Comparison of ENCODE assay signal across 13 mouse cellular contexts in genomic region chr17:46444839-46445579, GRCm38 (mm10). TPM values are rescaled to one million over a fixed set of nuclear protein-coding genes. Genes with fewer than 3 reads are reported as not detected.
DNase-seq lines count a peak whose midpoint lies in the region; ATAC-seq and TF ChIP-seq lines count a peak whose summit lies in the region.
"Had no signal": no experiment of that assay in that cellular context is flagged by ENCODE, and none has a peak within 500 bp of the region (broad histone marks: within the 10 kb centered on the region; RNA-seq: fewer than 3 reads in every experiment).

No protein-coding gene starts in this region.

- no peaks in the 10 kb centered on the region; the same call in 1 of the 2 replicates for H3K36me3 ChIP-seq in forebrain, embryonic 12.5 days (replicated peaks)
- peaks cover 23% of the 10 kb centered on the region for H3K36me3 ChIP-seq in forebrain, postnatal 0 days (ENCODE audit: insufficient read depth)
- H3K36me3 ChIP-seq in lung, embryonic 15.5 days: no peaks in the 10 kb centered on the region
- H3K36me3 ChIP-seq in limb, embryonic 12.5 days: no peaks in the 10 kb centered on the region
- H3K36me3 ChIP-seq in stomach, embryonic 16.5 days (ENCODE audit: control insufficient read depth, insufficient read depth, low read length): no peaks in the 10 kb centered on the region

- H3K9me3 ChIP-seq in forebrain, embryonic 12.5 days: no peaks in the 10 kb centered on the region
- H3K9me3 ChIP-seq in forebrain, postnatal 0 days (ENCODE audit: low read length): no peaks in the 10 kb centered on the region
- H3K9me3 ChIP-seq in lung, embryonic 15.5 days: no peaks in the 10 kb centered on the region
- H3K9me3 ChIP-seq in limb, embryonic 12.5 days: no peaks in the 10 kb centered on the region
- H3K9me3 ChIP-seq in stomach, embryonic 16.5 days (replicated peaks; ENCODE audit: control insufficient read depth, low read length): no peaks in the 10 kb centered on the region

- DNase-seq in forebrain, postnatal 0 days: no peak
- DNase-seq in lung, postnatal 14 days: no peak
- DNase-seq in T-cell, adult 2 months (ENCODE audit: low spot score): no peak
- no peak for DNase-seq in right cerebral cortex, postnatal 25 days
- DNase-seq: retina, postnatal 1 day; thymus, postnatal 36 days had no signal

- no peak for ATAC-seq in forebrain, embryonic 12.5 days (ENCODE audit: low FRiP score)
- no peak for ATAC-seq in forebrain, postnatal 0 days
- ATAC-seq in lung, embryonic 15.5 days (ENCODE audit: borderline replicate concordance, extremely low read depth, low FRiP score, low TSS enrichment): peak; percentile 41; the same call in 1 of the 2 replicates
- no peak for ATAC-seq in limb, embryonic 12.5 days (ENCODE audit: insufficient number of reproducible peaks, insufficient read depth, low FRiP score, low TSS enrichment, low read depth)
- ATAC-seq in stomach, embryonic 16.5 days (ENCODE audit: insufficient read depth, low FRiP score): peak; percentile 38; the same call in 1 of the 2 replicates
- ATAC-seq: inflammation-experienced regulatory T-cells, adult 6 months had no signal

- H3K9ac ChIP-seq in forebrain, embryonic 12.5 days: no peak overlapping the region
- H3K9ac ChIP-seq in forebrain, postnatal 0 days: no peak overlapping the region
- peak overlapping the region; percentile 45 for H3K9ac ChIP-seq in lung, embryonic 15.5 days
- H3K9ac ChIP-seq in limb, embryonic 12.5 days (replicated peaks): peak overlapping the region; percentile 42
- H3K9ac ChIP-seq in stomach, embryonic 16.5 days (ENCODE audit: low read length): peak overlapping the region; percentile 67

- no peak for TF ChIP-seq CTCF in forebrain, postnatal 0 days (IDR thresholded peaks at IDR 0.05; ENCODE audit: low read depth)

- peak overlapping the region; percentile 14 for H3K4me3 ChIP-seq in forebrain, embryonic 12.5 days (replicated peaks)
- H3K4me3 ChIP-seq in forebrain, postnatal 0 days (ENCODE audit: low read depth, low read length): no peak overlapping the region
- peak overlapping the region; percentile 39 for H3K4me3 ChIP-seq in lung, embryonic 15.5 days
- H3K4me3 ChIP-seq in limb, embryonic 12.5 days (replicated peaks): peak overlapping the region; percentile 40
- peak overlapping the region; percentile 45 for H3K4me3 ChIP-seq in stomach, embryonic 16.5 days (replicated peaks; ENCODE audit: low read length)
- H3K4me3 ChIP-seq: erythroblast, embryonic 14.5 days had no signal

- H3K4me1 ChIP-seq in forebrain, embryonic 12.5 days: peaks cover 18% of the 10 kb centered on the region
- H3K4me1 ChIP-seq in forebrain, postnatal 0 days (ENCODE audit: insufficient read depth): no peaks in the 10 kb centered on the region
- peaks cover 14% of the 10 kb centered on the region; the same call in 1 of the 2 replicates for H3K4me1 ChIP-seq in lung, embryonic 15.5 days
- H3K4me1 ChIP-seq in limb, embryonic 12.5 days (replicated peaks): peaks cover 22% of the 10 kb centered on the region
- peaks cover 17% of the 10 kb centered on the region for H3K4me1 ChIP-seq in stomach, embryonic 16.5 days (ENCODE audit: control insufficient read depth, insufficient read depth, low read length)

- peak overlapping the region; percentile 40 for H3K4me2 ChIP-seq in forebrain, embryonic 12.5 days
- no peak overlapping the region for H3K4me2 ChIP-seq in forebrain, postnatal 0 days (ENCODE audit: low read depth)
- peak overlapping the region; percentile 86 for H3K4me2 ChIP-seq in lung, embryonic 15.5 days
- H3K4me2 ChIP-seq in limb, embryonic 12.5 days: peak overlapping the region; percentile 70
- peak overlapping the region; percentile 72 for H3K4me2 ChIP-seq in stomach, embryonic 16.5 days (ENCODE audit: low read depth, low read length)

- peaks cover 67% of the 10 kb centered on the region for H3K27me3 ChIP-seq in forebrain, embryonic 12.5 days
- no peaks in the 10 kb centered on the region for H3K27me3 ChIP-seq in forebrain, postnatal 0 days (ENCODE audit: insufficient read depth, low read length)
- peaks cover 60% of the 10 kb centered on the region for H3K27me3 ChIP-seq in lung, embryonic 15.5 days
- H3K27me3 ChIP-seq in limb, embryonic 12.5 days: peaks cover 74% of the 10 kb centered on the region
- peaks cover 27% of the 10 kb centered on the region for H3K27me3 ChIP-seq in stomach, embryonic 16.5 days (ENCODE audit: control insufficient read depth, insufficient read depth, low read length)

- H3K27ac ChIP-seq in forebrain, embryonic 12.5 days: no peak overlapping the region
- H3K27ac ChIP-seq in forebrain, postnatal 0 days (ENCODE audit: low read depth, low read length): no peak overlapping the region
- no peak overlapping the region for H3K27ac ChIP-seq in lung, embryonic 15.5 days
- no peak overlapping the region for H3K27ac ChIP-seq in limb, embryonic 12.5 days
- H3K27ac ChIP-seq in stomach, embryonic 16.5 days (ENCODE audit: low read length): no peak overlapping the region

- 4% methylated on average over 49 of the region's 50 CpGs for WGBS in forebrain, embryonic 12.5 days
- WGBS in forebrain, postnatal 0 days: 14% methylated on average over 50 of the region's 50 CpGs
- 2% methylated on average over 49 of the region's 50 CpGs for WGBS in lung, embryonic 15.5 days
- WGBS in limb, embryonic 12.5 days: 2% methylated on average over 50 of the region's 50 CpGs
- WGBS in stomach, embryonic 16.5 days: 3% methylated on average over 50 of the region's 50 CpGs

RNA-seq across cellular contexts. Expression of gene Slc22a7, which starts 6.8 kb away (rescaled TPM):
- polyA plus RNA-seq in forebrain, embryonic 12.5 days (2016; fragmentation: Nextera tagmentation; extraction: Ambion mirVana): 0.14 TPM in 1 of 2 replicates, not detected in the other
- total RNA-seq in forebrain, postnatal 0 days (2014; rRNA removed): 0.24 TPM in 1 of 2 replicates, not detected in the other
- polyA plus RNA-seq in forebrain, postnatal 0 days (2015; fragmentation: Nextera tagmentation; extraction: Ambion mirVana): 0.11 and 0.13 TPM in 2 replicates
- 0.29 TPM in 1 of 2 replicates, not detected in the other for polyA plus RNA-seq in lung, embryonic 15.5 days (2015; fragmentation: Nextera tagmentation; extraction: Ambion mirVana)
- polyA plus RNA-seq in limb, embryonic 12.5 days (2016; fragmentation: Nextera tagmentation; extraction: Ambion mirVana): not detected in 2 replicates
- polyA plus RNA-seq in stomach, embryonic 16.5 days (2015; fragmentation: Nextera tagmentation; extraction: Ambion mirVana): not detected in 2 replicates
- total RNA-seq: megakaryocyte, adult 5-6 weeks had no signal
- polyA plus RNA-seq: erythroblast, embryonic 14.5 days; inflammation-experienced regulatory T-cells, adult 6 months had no signal

RNA-seq across cellular contexts. Expression of gene Crip3, which starts 16.3 kb away (rescaled TPM):
- polyA plus RNA-seq in forebrain, embryonic 12.5 days (2016; fragmentation: Nextera tagmentation; extraction: Ambion mirVana): 0.79 and 0.91 TPM in 2 replicates
- 0.52 and 1.1 TPM in 2 replicates for total RNA-seq in forebrain, postnatal 0 days (2014; rRNA removed)
- 2.8 and 4.3 TPM in 2 replicates for polyA plus RNA-seq in forebrain, postnatal 0 days (2015; fragmentation: Nextera tagmentation; extraction: Ambion mirVana)
- polyA plus RNA-seq in lung, embryonic 15.5 days (2015; fragmentation: Nextera tagmentation; extraction: Ambion mirVana): 1.7 and 7.8 TPM in 2 replicates
- polyA plus RNA-seq in limb, embryonic 12.5 days (2016; fragmentation: Nextera tagmentation; extraction: Ambion mirVana): 0.40 and 0.63 TPM in 2 replicates
- 1.5 and 1.8 TPM in 2 replicates for polyA plus RNA-seq in stomach, embryonic 16.5 days (2015; fragmentation: Nextera tagmentation; extraction: Ambion mirVana)
- total RNA-seq: megakaryocyte, adult 5-6 weeks had no signal
- polyA plus RNA-seq: erythroblast, embryonic 14.5 days; inflammation-experienced regulatory T-cells, adult 6 months had no signal

RNA-seq across cellular contexts. Expression of gene Ttbk1, which starts 42.5 kb away (rescaled TPM):
- polyA plus RNA-seq in forebrain, embryonic 12.5 days (2016; fragmentation: Nextera tagmentation; extraction: Ambion mirVana): 4.0 and 5.0 TPM in 2 replicates
- total RNA-seq in forebrain, postnatal 0 days (2014; rRNA removed): 32.3 and 36.5 TPM in 2 replicates
- polyA plus RNA-seq in forebrain, postnatal 0 days (2015; fragmentation: Nextera tagmentation; extraction: Ambion mirVana): 4.2 and 5.6 TPM in 2 replicates
- polyA plus RNA-seq in lung, embryonic 15.5 days (2015; fragmentation: Nextera tagmentation; extraction: Ambion mirVana): 0.04 and 0.11 TPM in 2 replicates
- polyA plus RNA-seq in limb, embryonic 12.5 days (2016; fragmentation: Nextera tagmentation; extraction: Ambion mirVana): 0.34 and 0.45 TPM in 2 replicates
- polyA plus RNA-seq in stomach, embryonic 16.5 days (2015; fragmentation: Nextera tagmentation; extraction: Ambion mirVana): 0.12 and 0.19 TPM in 2 replicates
- total RNA-seq: megakaryocyte, adult 5-6 weeks had no signal

RNA-seq across cellular contexts. Expression of gene Dnph1, which starts 51.5 kb away (rescaled TPM):
- polyA plus RNA-seq in forebrain, embryonic 12.5 days (2016; fragmentation: Nextera tagmentation; extraction: Ambion mirVana): 68.3 and 71.7 TPM in 2 replicates
- total RNA-seq in forebrain, postnatal 0 days (2014; rRNA removed): 5.9 and 6.1 TPM in 2 replicates
- 14.9 and 16.1 TPM in 2 replicates for polyA plus RNA-seq in forebrain, postnatal 0 days (2015; fragmentation: Nextera tagmentation; extraction: Ambion mirVana)
- 43.0 and 51.3 TPM in 2 replicates for polyA plus RNA-seq in lung, embryonic 15.5 days (2015; fragmentation: Nextera tagmentation; extraction: Ambion mirVana)
- polyA plus RNA-seq in limb, embryonic 12.5 days (2016; fragmentation: Nextera tagmentation; extraction: Ambion mirVana): 51.6 and 55.3 TPM in 2 replicates
- 40.4 and 45.3 TPM in 2 replicates for polyA plus RNA-seq in stomach, embryonic 16.5 days (2015; fragmentation: Nextera tagmentation; extraction: Ambion mirVana)

Comparison
In these comparisons a context has a peak if more than half of its experiments do, and no peak if none do; other contexts are left out.
1. ATAC-seq: peak in lung, embryonic 15.5 days (single experiment) and stomach, embryonic 16.5 days (single experiment); none in forebrain, embryonic 12.5 days (single experiment), forebrain, postnatal 0 days (single experiment) and limb, embryonic 12.5 days (single experiment).
2. H3K9ac ChIP-seq: peak in lung, embryonic 15.5 days (single experiment), limb, embryonic 12.5 days (single experiment) and stomach, embryonic 16.5 days (single experiment); none in forebrain, embryonic 12.5 days (single experiment) and forebrain, postnatal 0 days (single experiment).